Mouse (Mus musculus) CD4-positive, CD25-positive, alpha-beta regulatory T cell, adult 4 months (primary cell): ENCODE measurements around the gene Tcf25. TPM values are rescaled to one million over a fixed set of nuclear protein-coding genes. Genes with fewer than 3 reads are reported as not detected.

Experiments
- ATAC-seq: one replicate; pipeline ENCODE4 v1.8.0; 2017
- polyA plus RNA-seq, 2 experiments: library from polyadenylated mRNA; unstranded; fragments of 100-300 nt; shearing (Covaris generic); gene quantifications; one replicate each; pipeline ENCODE4 v1.2.1; 2017

Tcf25 gene
- polyA plus RNA-seq: 10 to 100 TPM; 83.1 to 91.9 TPM

- ATAC-seq: peak; percentile 83
Observed at GRCm38 (mm10) chr8:123373403-123374238, at the start of gene Tcf25. Gene Tcf25, plus strand, starts transcription at chr8:123373753.

- no peak for ATAC-seq
Observed at GRCm38 (mm10) chr8:123328552-123328951, 45.0 kb upstream of the Tcf25 start.

GRCm38 (mm10) chr8:123329350-123329749 is 44.2 kb upstream of the Tcf25 start:
- ATAC-seq: no peak

- no peak for ATAC-seq
Observed at GRCm38 (mm10) chr8:123329961-123330360, 43.6 kb upstream of the Tcf25 start.

GRCm38 (mm10) chr8:123330701-123331100 is 42.9 kb upstream of the Tcf25 start:
- ATAC-seq: no peak

GRCm38 (mm10) chr8:123331301-123331700 is 42.3 kb upstream of the Tcf25 start:
- ATAC-seq: no peak

GRCm38 (mm10) chr8:123331810-123332209 is 41.7 kb upstream of the Tcf25 start:
- no peak for ATAC-seq

- ATAC-seq: peak; percentile 93
Observed at GRCm38 (mm10) chr8:123332262-123333090, 41.1 kb upstream of the Tcf25 start, which contains the start of gene Spire2. Gene Spire2, plus strand, starts transcription at chr8:123332713.

- ATAC-seq: no peak
Observed at GRCm38 (mm10) chr8:123333091-123333587, 40.4 kb upstream of the Tcf25 start.

- ATAC-seq: no peak
Observed at GRCm38 (mm10) chr8:123333864-123334263, 39.7 kb upstream of the Tcf25 start.

GRCm38 (mm10) chr8:123334467-123334866 is 39.1 kb upstream of the Tcf25 start:
- no peak for ATAC-seq

- ATAC-seq: no peak
Observed at GRCm38 (mm10) chr8:123337475-123337874, 36.1 kb upstream of the Tcf25 start.

GRCm38 (mm10) chr8:123340071-123340470 is 33.5 kb upstream of the Tcf25 start:
- ATAC-seq: no peak

GRCm38 (mm10) chr8:123341040-123342015 is 32.2 kb upstream of the Tcf25 start:
- ATAC-seq: peak; percentile 45

- ATAC-seq: no peak
Observed at GRCm38 (mm10) chr8:123342253-123342652, 31.3 kb upstream of the Tcf25 start.

- no peak for ATAC-seq
Observed at GRCm38 (mm10) chr8:123342911-123343310, 30.6 kb upstream of the Tcf25 start.

- no peak for ATAC-seq
Observed at GRCm38 (mm10) chr8:123343422-123343821, 30.1 kb upstream of the Tcf25 start.

- ATAC-seq: no peak
Observed at GRCm38 (mm10) chr8:123345135-123345534, 28.4 kb upstream of the Tcf25 start.

- ATAC-seq: no peak
Observed at GRCm38 (mm10) chr8:123345856-123346255, 27.7 kb upstream of the Tcf25 start.

- no peak for ATAC-seq
Observed at GRCm38 (mm10) chr8:123347293-123347692, 26.3 kb upstream of the Tcf25 start.

GRCm38 (mm10) chr8:123348237-123348843 is 25.2 kb upstream of the Tcf25 start:
- no peak for ATAC-seq

- ATAC-seq: no peak
Observed at GRCm38 (mm10) chr8:123349073-123349472, 24.5 kb upstream of the Tcf25 start.
